Mouse (Mus musculus): Measurements from ENCODE around the gene Kcnj14.

DNA sequence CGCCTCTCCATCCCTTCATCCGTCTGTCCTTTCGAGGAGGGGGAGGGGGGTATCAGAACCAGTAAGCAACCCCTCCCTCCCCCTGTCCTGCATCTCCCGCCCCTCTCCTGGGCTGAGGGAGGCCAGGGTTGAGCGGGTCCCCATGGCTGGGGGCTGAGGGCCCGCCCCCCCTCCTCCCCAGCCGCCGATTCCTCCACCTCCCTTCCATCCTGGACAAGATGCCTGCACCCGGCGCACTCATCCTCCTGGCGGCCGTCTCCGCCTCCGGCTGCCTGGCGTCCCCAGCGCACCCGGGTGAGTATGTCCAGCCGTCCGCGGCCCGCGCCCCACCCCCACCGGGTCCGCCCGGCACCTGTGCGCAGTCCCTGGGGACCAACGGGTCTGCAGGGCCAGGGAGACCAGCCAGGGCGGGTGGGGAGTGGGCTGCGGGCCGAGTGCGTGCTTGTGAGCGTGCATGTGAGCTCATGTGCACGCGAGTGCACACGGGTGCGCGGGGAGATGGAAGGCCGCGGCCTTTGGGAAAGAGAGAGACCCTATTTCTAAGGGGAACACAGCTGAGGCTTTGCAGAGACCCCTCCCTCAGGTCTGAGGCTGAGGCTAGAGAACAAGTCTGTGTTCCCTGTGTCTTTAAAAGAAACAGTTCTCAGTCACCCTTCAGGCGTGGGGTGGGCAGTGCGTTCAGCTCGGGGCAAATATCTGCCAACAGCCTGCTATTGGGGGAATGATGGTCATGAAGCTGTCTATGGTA, 39.0 kb downstream of the Kcnj14 start:
- TF ChIP-seq GATA1 (IDR thresholded peaks at IDR 0.05; ENCODE audit: borderline replicate concordance, low read length) (no peak), FLI1 (IDR thresholded peaks at IDR 0.05; ENCODE audit: low read length) (no peak)
